Mouse (Mus musculus): ENCODE measurements around the gene Gipc1.
A peak's percentile ranks its signal among the peaks of the same experiment; 100 is the strongest.

Gipc1 gene

DNA sequence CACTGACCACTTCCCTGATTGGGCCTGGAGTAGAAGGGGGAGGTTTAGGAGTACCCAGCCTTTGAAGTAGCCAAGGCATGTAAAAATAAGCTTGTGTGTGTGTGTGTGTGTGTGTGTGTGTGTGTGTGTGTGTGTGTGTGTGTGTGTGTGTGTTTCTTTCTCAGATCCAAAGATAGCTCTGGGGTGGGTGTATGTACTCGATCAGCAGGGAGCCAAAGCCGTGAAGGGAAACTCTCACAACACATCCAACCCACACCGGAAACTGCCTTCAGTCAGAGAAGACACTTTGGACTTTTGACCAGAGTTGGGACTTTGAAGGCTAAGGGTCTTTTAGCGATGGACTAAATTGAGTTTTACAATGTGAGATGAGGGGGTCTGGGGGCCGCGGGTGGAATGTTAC is 2.8 kb upstream of the Gipc1 start:
- DNase-seq, result no peak

GRCm38 (mm10) chr8:83652744-83653661 is 526 bp downstream of the Gipc1 start:
- DNase-seq, result no peak

GRCm38 (mm10) chr8:83653662-83654017 is 1.2 kb downstream of the Gipc1 start:
- no peak for DNase-seq

DNA sequence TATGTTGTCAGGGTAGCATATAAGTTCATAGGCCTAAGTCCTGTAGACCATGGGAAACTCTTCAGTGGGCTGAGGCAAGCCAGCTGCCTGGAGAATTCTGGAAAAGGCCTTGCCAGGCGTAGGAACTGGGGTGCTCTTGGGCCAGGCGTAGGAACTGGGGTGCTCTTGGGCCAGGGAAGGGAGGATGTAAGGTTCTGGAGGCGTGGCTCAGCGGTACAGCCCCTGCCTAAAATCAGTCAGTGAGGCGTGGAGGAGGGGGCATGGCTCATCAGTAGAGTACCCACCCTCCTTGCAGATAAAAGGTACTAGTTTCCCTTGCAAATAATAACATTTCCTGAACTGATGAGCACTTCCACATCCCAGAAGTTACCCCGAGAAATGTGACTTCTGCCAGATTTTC is 2.2 kb downstream of the Gipc1 start:
- DNase-seq, result no peak

DNA sequence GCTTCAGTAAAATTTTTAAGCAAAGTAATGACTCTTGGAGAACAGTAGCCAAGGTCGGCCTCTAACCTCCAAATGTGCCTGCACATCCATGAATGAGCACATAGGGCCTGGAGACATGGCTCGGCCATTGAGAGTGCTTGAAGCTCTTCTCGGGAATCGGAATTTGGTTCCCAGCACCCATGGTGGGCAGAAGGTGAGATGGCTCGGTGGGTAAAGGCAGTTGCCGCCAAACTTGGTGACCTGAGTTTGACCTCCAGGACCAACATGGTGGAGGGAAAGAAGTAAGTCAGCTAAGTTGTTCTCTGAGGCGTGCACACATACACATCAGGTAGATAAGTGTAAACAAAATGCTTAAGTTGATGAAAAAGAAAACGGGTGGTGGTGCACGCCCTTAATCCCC is 3.6 kb downstream of the Gipc1 start:
- no peak for DNase-seq

- DNase-seq, result peak; percentile 44
Observed at GRCm38 (mm10) chr8:83656484-83657246, 4.2 kb downstream of the Gipc1 start.

DNA sequence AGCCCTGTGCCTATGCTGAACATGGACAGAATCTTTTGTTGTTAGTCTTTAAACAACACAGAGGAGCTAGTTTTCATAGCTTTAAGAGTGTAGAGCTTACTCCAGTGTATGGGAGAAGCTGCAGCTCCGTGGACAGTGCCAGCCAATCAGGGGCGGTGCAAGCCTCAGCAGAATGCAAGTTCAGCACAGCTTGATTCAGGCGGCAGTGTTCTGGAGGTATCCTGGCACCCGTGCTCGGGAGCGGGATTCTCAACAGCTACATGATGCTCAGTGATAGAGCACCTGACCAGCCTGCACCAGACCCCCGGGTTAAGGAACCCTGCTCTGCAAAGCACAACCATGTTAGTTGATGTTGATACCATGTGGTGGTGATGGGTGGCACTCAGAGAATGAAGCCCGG is 8.1 kb downstream of the Gipc1 start:
- DNase-seq, result no peak

DNA sequence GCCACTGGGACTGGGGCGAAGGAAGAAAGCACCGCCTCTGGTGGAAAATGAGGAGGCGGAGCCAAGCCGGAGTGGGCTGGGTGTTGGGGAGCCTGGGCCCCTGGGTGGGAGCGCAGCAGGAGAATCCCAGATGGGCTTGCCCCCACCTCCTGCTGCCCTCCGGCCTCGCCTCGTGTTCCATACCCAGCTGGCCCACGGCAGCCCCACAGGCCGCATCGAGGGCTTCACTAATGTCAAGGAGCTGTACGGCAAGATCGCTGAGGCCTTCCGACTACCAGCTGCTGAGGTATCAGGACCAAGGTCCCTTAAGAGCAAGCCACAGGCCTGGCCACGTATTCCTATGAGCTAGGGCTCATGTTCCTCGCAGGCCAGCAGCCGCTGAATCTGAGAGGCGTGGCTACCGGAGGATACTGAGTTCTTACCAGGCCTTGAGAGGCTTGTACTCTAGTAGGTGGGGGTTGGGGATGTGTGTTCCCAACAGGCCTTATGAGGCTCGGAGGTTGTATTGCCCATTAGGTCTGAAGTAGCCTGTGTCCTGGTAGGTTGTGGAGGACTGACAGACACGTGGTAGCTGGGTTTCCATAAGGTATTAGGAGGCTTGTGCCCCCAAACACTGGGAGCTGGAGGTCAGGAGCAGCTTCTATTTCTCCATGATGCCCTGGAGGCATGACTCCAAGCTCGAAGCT is 8.7 kb downstream of the Gipc1 start:
- DNase-seq, result peak; percentile 43

- DNase-seq, result peak; percentile 98
Observed at GRCm38 (mm10) chr8:83662421-83662826, 9.9 kb downstream of the Gipc1 start.

DNA sequence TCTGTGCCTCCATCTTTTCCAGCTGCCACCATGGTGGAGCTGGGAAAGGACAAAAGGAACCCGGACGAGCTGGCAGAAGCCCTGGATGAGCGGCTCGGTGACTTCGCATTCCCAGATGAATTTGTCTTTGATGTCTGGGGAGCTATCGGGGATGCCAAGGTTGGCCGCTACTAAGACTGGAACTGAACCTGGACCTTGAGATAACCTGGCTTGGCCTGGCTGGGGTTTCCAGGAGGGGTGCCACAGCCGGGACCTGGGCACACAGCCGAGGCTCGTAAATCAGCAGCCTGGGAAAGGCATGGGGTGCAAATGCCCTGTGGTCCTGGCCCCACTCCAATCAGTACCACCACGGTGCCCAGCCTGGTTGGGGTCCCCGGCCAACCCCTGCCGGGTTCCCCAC is 11.6 kb downstream of the Gipc1 start:
- DNase-seq, result no peak

DNA sequence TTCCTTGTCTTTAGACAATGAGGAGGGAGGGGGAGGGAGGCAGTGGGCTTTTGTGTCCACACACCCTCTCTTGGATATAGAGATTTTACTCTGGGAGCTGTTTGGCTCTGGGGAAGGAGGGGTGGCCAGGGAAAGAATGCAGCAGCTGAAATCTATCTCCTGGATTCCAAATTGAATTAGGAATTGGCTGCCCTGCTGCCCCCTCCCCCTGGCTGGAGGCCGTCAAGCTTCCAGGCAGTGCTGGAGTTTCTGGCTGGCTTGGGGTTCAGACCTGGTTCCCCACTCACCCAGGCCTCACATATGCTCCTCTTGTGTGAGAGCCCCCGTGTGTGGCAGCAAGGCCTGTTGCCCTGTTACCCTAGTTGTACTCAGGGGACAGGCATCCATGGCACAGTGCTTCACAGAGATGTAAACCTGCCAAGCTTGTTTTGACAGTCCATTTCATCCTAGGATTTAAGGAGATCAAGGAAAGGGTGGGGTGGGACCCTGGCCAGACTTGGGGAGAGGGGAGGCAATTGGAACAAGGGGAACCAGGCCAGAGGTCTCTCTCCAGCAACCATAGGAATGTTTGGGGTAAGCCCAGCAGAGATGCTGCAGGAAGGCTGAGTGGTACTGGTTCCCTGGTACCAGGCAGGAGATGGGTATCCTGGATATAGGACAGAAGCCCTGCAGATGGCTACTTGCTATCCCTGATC is 12.6 kb downstream of the Gipc1 start:
- DNase-seq, result peak; percentile 53

- peak; percentile 75 for DNase-seq
Observed at GRCm38 (mm10) chr8:83665969-83666865, 13.7 kb downstream of the Gipc1 start, which contains the start of gene Ptger1. Ptger1 (plus strand) TSS chr8:83666678.

GRCm38 (mm10) chr8:83666866-83667234 is 14.4 kb downstream of the Gipc1 start:
- no peak for DNase-seq

DNA sequence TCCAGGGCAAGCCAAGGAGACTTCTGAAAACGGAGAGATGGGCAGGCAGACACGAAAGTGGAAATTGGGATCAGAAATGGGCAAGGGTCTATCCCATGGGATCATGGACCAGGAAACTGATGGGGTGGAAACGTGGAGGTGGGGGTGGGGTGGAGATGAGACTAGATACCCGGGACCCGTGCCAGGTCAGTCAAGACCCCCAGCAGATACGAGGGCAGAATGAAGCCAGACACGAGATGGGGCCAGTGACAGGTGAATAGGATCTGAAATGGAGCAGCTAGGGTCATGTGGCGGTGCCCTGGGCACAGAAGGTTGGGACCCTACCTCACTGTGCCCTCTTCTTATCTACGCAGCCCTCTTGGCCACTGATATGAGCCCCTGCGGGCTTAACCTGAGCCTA is 15.0 kb downstream of the Gipc1 start:
- no peak for DNase-seq

GRCm38 (mm10) chr8:83668010-83668916 is 15.8 kb downstream of the Gipc1 start:
- peak; percentile 72 for DNase-seq

DNA sequence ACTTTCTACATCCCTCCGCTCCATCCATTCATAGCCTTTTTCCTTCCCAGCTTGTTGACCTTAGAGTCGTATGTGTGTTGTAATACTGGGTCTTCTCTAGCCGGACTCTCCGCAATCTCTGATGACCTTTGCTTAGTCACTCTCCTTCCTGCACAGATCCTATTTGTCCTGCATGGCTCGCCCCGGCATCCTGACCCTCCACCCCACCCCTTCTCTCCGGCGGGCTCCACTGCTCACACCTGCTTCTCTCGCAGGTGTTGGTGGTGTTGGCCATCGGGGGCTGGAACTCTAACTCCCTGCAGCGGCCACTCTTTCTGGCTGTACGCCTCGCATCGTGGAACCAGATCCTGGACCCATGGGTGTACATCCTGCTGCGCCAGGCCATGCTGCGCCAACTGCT is 16.5 kb downstream of the Gipc1 start:
- no peak for DNase-seq

GRCm38 (mm10) chr8:83672936-83673335 is 20.5 kb downstream of the Gipc1 start:
- DNase-seq, result no peak

DNA sequence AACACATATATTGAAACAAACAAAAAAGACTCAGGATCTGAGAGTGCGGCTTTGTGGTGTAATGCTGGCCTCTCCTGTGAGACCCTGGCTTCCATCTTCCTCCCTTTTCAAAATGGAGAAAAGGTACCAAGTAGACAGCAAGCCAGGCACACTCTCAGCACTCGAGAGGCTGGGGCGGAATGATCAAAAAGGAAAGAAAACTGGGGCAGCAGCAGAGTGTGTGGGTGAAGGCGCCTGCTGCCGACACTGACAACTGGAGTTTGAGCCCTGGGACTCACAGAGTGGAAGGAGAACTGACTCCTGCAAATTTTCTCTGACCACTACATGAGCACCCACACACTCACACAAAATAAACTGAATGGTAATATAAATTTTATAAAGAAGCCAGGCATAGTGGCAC is 22.0 kb downstream of the Gipc1 start:
- no peak for DNase-seq

GRCm38 (mm10) chr8:83679866-83680265 is 27.4 kb downstream of the Gipc1 start:
- no peak for DNase-seq

DNA sequence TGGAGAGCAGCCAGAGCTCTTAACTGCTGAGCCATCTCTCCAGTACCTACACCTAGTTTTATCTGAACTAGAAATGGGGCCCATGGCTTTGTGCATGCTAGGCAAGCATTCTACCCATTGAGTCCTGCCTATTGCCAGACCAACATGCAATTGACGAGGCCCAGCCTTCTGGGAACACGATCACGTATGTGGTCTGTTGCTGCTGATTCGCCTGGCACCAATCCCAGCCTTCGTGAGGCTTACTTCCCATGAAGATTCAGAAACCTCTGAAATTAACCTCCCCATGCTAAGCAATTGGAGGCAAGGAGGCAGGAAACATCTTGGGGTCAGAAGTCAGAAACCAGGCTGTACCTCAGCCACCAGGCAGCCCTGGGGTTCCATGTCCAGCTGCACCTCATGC is 28.1 kb downstream of the Gipc1 start:
- DNase-seq, result no peak

GRCm38 (mm10) chr8:83681099-83681498 is 28.6 kb downstream of the Gipc1 start:
- no peak for DNase-seq
